Mouse (Mus musculus) skeletal muscle tissue, adult 2 months (tissue): ENCODE measurements around the gene D330045A20Rik.
"Not testable (repeated sequence)": the region's sequence is repeated elsewhere in the genome, so short reads cannot be mapped to it uniquely, and the experiment has no call there.

ENCODE experiments used
- DNase-seq: peaks from one replicate; pipeline ENCODE4 v3.0.0-alpha.2; 2012; ENCODE audit warnings: low read depth, low spot score

Gene D330045A20Rik

DNA sequence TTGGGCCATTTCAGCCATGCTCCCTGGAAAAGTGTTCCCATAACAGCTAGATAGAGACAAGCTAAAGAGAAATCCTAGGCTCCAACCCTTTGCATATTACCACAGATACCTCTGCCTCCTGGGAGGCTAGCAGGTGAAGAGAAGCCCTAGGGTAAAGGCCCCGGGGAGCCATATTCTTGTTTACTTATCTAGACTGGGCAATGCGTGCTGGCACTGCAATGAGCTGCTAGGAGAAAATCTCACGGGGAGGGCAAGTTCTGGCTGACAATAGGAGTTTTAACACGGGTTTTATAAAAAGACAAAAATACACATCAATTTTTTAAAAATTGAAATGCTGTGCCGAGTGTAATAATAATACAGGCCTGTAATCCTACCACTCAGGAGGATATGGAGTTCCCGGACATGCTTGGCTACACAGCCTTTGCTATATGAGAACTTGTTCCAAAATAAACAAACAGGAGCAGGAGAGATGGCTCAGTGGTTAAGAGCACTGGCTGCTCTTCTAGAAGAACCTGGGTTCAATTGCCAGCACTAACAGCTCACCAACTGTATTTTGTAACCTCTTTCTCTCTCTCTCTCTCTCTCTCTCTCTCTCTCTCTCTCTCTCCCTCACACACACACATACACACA is 98.6 kb downstream of the D330045A20Rik start:
- DNase-seq, result no peak

DNA sequence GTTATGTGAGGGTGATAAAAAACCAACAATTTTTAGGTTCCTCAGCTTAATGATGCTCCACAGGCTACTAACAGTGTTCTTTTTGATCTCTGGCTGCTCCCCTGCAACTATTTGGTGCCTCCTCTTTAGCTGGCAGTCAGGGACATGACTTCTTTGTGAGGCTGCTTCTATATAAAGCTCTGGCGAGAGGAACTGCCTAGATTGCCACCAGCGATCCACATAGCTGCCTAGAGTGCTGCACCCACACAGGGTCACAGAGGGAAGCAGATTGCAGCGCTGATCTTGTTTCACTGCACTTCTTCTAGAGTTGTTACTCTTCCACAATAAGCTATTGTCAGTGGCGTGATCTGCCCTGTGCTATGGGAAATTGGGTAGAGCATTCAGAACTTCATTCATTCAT is 103.4 kb downstream of the D330045A20Rik start:
- DNase-seq, result peak; percentile 30

DNA sequence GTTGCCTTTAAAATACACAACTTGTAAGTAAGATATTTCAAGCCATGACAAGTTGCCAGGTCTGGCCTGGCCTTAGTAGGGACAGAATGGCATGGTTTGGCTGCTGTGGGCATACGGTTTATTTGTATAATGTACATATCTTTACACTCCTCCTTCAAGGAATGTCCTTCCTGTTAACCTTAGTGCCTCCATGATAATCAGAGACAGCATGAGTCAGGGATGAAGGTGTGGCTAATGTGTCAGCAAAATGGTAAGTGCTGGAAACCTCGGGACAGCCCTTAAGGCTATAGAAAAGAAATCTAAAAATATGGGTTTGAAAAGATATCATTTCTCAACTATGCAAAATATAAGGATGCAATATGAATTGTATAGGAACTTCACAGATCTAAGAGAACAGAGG is 106.5 kb downstream of the D330045A20Rik start:
- DNase-seq, result not testable (repeated sequence)

DNA sequence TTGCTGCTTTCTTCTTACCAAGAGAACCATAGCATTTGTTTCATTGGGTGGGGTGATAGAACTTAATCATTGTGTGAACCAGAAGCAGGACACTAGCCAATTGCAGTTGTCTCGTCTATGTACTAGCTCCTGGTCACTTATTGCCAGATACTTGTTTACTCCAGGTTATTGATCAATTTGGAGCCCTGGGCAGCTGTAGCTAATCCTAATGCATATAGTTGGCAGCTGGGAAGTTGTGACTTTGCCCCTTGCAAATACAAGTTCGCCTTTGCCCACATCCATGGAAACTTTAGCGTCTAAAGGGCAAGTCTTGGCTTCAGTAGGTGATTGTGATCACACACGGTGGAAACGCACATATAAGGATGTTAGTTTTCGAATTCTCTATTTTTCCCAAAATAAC is 116.2 kb downstream of the D330045A20Rik start:
- no peak for DNase-seq
